Mouse (Mus musculus): ENCODE measurements around the gene Nfe2l1. TPM values are rescaled to one million over a fixed set of nuclear protein-coding genes. Genes with fewer than 3 reads are reported as not detected.
A peak's percentile ranks its signal among the peaks of the same experiment; 100 is the strongest.

Nfe2l1 gene
- total RNA-seq, 2 experiments from 2014 or later, result 201 to 234 TPM

DNA sequence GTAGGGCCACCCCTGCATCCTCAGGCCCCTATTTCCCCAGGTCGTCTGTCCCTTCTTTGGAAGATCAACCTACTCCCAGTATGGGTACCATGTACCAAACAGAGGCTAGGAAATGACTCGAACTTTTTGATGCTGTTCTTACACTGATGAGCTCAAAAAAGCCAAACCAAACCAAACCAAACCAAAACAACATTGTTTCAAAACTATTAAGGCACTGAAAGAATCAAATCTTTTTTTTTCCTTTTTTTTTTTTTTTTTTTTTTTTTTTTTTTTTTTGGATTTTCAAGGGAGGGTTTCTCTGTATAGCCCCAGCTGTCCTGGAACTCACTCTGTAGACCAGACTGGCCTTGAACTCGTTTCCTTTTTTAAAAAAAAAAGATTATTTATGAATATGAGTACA, 13.9 kb upstream of the Nfe2l1 start:
- no peak for DNase-seq

DNA sequence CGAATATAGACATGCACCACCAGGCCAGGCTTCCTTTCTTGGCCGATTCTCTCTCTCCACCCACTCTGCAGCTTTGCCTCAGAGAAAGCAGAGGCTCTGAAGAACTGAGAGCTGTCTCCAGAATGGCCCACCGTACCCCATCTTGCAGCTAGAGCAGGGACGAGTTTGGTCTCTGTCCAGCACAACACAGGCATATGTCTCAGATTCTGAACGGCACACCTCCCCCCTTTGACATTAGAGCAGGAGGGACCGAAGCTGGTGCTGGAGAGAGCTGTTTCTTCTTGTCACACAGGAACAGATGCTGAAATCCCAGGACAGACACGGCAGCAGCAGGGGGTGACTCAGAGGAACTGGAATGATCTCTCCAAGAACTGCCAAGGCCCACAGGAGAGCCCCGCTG, 10.5 kb upstream of the Nfe2l1 start:
- peak in 1 of 2 experiments; percentile 67 for DNase-seq

DNA sequence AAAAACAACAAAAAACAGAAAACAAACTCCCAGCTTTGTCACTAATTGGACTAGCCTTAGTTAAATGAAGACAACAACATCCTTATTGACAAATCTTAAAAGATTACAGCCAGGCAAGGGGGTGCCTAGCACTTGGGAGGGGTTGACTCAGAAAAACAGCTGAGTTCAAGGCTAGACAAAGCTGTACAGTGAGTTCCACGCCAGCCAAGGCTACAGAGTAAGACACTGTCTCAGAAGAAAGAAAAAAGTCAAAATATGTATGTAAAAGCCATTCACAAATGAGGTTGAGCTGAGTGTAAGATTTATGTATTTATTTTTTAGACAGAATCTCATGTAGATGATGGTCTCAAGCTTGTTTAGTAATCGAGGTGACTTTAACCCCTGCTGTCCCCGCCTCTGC, 10.1 kb upstream of the Nfe2l1 start:
- no peak for DNase-seq

DNA sequence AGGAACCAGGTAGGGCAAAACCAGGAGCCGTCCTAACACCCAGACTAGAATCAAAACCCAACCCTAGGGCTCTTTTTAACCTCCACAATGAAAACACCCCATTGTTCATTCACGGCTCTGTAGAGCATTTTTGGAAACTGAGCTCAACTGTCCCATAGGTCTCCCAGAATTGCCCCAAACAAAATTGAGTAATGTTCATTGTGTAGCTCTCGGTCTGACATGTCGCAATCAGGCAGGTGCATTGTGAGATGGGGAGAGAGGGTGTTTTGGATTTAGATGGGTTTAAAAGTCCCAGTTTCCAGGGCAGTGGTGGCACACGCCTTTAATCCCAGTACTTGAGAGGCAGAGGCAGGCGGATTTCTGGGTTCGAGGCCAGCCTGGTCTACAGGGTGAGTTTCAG, 9.7 kb upstream of the Nfe2l1 start:
- DNase-seq, result no peak

DNA sequence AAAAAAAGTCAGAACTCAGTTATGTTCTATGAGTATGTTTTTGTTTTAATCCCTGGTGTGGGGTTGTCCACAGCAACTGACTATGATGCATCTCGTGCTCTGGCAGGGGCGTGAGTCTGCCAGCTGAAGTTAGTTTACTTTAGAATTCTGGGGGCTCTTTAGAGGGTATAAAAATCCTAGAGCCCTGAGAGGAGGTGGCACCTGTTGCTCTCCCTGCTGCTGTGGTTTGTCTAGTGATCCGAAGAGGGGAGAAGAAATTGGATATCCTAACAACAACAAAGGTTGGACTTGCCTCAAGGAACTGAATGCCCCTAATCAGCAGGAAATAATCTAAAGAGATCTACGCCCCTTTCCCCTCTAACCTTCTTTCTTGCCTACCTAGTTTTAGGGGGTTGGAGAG, 8.6 kb upstream of the Nfe2l1 start:
- no peak for DNase-seq

DNA sequence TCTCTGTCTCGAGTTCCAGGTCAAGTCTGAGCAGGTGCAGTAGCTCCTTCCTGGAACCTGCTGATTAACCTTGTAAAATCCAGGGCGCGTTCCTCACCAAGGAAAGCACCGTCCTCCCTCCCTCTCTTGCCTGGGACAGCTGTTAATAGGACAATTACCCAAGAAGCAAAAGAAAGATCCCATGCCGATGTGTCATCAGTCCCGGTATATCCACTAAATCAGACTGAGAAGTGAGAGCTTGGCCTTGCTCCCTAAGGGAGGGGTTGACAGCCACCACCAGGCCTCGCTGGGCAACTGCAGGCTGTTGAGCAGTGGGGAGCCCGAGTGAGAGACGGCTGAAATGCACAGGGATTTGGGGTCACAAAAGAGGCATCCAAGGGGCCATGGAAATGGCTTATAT, 7.5 kb upstream of the Nfe2l1 start:
- DNase-seq, result no peak

DNA sequence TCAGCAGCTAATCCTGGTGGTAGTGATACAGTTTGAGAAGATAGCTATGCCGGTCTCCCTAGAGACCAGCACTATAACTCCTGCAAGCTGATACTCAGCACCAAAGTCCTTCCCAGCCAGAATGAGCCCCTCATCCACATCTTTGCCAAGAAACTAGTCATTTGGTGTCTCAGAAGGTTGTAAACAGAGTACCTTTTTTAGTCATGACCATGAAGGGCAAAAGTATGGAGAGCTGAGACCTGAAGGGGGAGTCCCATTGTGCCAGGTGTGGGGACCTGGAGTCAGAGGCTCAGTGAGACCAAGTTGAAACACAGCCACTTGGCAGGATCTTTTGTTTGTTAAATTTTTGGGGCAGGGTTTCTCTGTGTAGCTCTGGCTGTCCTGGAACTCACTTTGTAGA, 4.4 kb upstream of the Nfe2l1 start:
- no peak for DNase-seq

DNA sequence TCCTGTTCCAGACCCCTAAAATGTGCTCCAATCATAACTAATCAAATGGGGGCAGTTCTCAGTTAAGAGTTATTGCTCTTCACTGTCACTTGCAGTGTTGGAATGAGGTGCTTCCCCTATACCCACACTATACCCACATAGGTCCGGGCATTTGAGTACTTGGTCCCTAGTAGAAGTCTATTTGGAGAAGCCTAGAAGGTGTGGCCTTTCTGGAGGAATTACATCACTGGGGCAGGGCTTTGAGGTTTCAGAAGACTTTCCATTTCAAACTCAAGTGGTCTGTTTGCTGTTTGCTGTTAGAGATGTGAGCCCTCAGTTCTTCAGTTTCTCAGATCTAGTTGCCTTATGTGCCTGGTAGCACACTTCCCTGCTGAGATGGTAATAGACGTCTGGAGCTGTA, 3.2 kb upstream of the Nfe2l1 start:
- DNase-seq, result no peak

DNA sequence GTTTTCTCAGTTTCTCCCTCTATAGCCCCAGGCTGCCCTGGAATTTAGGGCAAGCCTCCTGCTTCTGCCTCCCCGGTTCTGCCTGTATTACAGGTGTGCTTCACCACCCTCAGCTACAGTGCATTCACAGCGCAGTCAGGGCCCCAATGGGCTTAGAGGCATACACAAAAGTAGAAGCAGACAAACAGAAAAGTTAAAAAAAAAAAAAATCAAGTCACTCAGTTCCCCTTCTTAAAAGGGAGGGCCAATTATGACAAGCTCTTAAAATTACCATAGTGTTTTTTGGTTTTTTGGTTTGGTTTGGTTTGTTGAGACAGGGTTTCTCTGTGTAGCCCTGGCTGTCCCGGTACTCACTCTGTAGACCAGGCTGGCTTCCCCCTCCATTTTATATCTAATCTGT, 2.8 kb upstream of the Nfe2l1 start:
- DNase-seq, result no peak

DNA sequence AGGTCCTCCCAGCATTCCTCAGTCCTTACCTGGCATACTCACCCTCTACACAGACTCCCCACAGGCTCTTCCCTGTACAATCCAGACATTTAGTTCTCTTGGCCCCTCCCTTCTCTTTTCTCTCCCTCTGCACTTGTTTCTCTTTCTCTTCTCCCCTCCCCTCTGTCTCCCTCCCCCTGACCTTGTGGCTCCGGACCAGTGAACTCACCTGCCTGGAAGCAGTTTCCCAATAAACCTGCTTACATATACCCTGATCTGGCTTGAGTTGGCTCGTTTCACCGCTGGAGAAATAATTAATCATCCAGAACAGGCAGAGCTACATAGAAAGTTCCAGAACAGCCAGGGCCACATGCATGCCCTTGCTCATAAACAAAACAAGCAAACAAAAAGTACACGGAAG, 1.7 kb upstream of the Nfe2l1 start:
- DNase-seq, result no peak

DNA sequence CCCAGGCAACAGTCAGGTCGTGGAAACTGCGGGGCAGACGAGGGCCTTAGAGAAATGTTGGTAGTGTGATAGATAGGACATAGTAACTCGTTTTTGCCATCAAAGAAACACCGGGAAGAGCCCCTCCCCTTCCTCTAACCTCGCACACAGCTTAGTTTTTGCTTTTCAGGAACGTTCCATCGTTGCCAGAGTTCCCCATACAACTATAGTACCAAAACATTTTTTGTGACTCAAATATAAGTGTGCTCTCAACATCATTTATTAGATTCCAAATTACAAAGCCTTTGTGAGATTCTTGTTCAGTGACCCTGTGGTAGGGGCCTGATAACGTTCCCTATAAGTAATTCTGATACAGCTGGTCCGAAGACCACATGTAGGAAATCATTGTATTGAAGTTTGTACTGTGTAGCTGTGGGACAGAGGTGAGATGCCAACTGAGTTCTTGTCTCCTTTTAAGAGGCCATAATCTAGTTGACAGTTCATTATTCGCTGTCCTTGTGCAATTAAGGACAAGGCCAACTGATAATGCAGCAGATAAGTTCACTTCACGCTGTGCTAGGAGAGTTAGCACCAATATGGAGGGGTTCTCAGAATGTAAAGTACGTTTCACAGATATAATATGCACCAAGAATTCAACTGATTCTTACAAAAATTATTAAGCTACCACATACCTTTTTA, 910 bp upstream of the Nfe2l1 start:
- DNase-seq, result no peak

DNA sequence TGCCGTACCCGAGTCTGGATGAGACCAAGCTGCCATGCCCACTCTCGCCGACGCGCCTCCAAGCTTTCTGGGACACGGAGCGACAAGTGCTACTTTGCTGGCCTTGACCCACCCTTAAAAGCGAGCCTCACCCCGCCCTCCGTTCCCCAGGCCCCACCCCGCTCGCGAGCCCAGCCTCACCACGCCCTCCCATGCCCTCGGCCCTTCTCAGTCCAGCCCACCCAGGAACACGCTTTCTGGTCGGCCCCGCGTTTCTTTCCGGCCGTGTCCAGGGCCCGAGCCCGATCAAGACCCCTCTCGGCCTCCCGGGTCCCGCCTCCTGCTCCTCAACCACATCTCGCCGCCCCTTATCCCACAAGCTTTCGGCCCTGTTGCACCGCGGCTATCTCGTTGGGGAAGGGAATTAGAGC, 360 bp downstream of the Nfe2l1 start:
- peak; percentile 71 to 75 for DNase-seq

DNA sequence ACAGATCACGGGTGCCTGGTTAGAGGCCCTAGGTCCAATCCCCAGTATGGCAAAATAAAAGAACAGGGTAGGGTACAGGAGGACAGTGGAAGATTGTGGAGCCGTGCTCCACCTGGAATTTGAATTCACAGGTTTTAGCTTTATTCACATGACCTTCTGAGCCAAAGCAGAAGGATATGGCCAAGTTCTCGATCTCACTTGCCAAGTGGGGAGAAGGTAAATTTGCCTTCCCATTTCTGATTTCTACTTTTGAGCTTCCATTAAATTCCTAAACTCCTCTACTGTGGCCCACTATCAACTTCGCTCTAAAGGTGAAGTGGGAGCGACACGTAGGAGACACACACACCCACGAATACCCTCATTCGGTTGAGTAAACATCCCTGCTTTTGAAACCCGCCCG, 887 bp downstream of the Nfe2l1 start:
- DNase-seq, result no peak

DNA sequence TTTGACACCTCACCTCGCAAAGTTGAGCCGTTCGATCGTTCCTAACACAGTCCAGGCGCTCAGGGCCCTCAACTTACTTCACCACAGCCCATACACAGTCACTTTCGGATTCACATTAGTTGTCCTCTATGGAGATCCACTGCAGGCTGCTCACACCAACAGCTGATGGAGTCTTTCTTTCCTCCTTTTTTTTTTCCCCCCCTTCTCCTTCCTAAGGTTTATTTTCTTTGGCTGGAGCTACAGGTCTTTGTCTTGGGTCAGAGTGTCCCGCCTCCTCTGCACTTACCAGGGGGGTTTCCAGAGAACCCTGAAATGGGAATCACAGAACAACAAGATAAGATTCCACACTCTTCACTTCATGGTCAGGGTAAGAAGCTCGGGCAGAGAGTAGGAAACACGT, 1.9 kb downstream of the Nfe2l1 start:
- no peak for DNase-seq

DNA sequence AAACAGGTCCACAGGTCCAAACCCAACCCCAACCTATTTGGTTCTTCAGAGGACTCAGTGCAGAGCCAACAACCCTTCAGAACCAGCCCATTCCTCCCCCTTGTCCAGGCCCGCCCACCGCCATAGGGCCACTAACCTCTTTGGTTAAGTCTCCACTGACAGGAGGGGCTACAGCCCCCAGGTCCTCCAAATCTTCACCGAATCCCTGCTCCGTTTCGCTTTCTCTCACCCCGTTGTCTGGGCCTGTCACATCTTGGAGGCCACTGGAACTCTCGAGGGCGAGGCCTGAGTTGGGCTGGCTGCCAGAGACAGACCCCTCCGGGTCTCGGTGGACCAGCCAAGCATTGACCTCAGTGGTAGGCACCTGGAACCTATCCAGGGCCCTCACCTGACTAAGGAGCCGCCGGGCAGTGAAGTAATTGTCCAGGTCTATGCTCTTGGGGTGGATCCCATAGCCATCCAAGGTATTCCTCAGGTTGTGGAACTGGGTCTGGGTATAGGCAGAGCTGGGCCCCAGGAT, 2.6 kb downstream of the Nfe2l1 start:
- no peak for DNase-seq

DNA sequence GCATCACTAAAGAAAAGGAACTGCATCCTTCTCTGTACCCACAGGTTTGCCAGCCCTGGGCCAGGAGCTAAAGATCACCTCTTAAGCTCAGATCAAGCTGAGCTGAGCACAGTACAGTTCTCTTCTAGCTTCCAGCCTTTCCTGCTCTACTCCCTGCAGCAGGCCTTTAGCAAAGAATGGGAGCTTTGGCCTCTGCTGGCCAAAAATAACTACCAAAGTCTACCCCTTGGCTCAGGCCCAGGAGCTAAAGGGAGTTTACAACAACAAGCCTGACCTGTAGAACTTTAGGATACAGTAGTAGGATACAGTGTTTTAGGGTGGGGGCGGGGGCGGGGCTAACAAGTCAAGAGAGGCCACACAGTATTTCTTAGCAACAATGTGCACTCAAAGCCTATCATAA, 3.3 kb downstream of the Nfe2l1 start:
- DNase-seq, result no peak

DNA sequence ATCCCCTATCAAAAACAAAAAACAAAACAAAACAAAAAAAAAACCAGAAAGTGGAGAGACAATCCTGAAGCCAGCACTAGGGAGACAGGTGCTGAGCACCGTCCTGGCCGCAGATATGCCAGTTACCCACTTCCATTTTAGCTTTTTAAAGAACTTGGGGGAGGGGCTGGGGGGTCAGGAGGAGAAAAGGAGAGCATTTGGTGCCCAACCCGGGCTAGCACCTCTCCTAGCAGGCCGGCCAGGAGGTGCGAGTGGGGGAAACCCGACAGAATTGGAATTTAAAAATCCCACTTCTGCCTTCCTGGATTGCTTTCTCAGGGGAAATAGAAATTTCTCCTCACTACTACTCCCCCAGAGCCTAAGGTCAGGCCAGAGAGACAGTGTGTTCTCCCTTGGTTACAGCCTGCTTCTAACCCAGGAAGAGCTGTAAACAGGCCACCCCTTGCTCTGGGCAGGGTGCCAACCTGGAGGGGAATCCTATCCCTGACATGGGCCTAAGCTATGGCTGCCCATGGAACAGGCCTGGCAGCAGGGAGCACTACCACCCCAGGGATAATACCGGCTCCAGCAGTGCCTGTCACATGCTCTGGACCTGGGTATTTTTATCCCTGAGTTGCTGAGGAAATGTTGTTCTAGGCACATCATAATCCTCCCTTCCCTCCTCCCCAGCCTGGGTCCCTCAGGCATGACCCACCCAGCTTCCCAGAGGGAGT, 4.8 kb downstream of the Nfe2l1 start:
- DNase-seq, result no peak

DNA sequence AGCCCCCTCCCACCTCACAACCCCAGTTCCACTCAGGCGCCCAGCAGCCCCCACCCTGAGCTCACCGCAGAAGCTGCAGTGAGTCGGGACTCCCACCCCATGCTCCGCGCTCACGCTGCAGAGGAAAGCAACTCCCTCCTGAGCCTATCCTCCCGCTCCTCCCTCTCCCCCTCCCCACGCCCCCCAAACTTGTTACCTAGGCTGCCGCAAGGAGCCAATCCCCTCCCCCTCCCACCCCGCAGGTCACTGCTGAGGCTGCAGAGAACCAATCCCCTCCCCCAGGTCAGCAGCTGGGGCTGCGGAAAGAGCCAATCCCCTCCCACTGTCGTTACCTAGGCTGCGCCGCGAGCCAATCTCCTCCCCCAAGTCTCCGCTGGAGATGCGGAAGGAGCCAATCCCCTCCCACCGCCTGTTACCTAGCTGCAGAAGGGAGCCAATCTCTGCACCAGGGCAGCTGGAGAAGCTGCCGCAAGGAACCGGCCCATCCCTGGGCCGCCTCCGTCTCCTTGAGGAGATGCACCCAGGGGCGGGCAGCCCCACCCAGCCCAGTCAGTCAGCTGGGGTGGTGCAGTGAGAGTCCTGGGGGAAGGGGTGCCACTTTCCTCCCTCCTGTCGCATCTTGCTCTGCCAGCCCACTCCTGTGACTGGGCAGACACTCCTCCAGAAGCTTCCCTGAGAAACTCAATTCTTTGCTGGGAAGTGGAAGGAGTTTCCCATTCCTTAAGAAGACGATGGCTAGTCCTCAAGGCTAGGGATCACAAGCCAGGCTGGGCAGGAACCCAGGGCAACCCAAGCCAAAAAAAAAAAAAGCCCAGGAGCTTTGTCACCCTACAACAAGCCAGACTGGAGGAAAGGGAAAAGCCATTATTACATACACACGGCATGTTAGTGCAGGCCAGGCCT, 5.6 kb downstream of the Nfe2l1 start:
- peak; percentile 81 to 87 for DNase-seq

DNA sequence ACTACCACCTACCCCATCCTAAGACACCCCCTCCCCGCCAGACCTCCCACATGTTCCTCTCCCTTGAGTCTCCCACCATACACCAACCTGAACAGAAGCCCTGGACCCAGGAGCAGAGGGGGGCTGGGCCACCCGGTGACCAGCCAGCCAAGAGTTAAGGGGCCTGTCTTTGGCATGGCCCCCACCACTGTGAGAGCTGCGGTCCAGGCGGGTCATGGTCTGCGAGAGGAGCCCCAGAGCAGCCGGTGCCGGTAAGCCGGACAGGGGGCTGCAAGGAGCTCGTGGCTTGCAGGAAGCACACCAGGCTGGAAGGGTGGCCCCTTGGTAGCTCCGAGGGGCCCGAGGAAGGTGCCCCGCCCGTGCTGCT, 6.3 kb downstream of the Nfe2l1 start:
- no peak for DNase-seq

DNA sequence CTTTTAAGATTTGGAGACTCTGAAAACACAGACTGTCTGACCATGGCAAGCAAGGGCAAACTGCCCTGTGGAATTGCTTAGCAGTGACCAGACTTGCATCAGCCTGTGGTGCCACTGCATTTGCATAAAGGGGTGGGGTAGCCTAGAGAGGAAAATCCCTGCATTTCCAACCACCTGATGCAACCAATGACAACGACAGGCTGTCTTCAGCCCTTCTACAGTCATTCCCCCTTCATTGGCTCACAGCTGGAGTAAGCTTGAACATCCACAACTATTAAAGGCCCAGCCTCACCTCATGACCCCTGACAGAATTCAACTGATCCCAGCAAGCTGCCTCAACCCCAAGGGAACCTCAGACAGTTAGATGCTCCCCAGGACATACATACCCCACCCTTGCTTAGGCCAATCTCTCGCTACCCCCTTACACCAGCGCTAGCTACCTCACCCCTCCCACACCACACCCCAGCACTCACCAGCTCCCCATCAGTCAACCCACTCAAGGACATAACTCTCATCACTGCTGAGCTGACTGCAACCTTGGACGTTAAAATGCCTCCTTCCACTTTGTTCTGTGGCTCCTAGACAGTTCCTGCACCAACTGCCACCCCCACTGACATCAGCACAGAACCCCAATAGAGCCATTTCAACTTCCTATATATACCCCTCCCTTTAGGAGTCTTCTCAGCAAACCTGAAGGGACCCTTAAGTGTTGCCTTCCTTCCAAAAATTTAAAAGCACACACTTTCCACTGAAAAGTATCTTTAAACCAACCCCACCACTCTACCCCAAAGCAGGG, 6.9 kb downstream of the Nfe2l1 start:
- no peak for DNase-seq

DNA sequence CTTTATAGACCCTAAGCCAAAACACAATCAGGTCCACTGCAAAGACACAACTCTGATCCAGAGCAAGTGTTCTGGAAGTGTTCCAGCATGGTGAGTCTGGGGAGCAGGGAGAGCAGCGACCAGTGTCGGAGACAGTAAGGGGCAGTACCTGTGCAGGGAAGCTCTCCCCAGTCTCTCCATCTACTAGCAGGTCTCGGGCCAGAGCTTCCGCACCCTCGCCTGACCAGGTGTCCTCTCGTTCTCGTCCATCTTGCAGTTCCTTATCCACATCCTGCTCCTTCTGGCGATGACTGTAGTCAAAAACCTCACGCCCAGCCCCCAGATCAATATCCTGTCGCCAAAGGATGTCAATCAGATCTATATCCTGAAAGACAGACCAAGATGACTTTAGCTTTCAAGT, 7.8 kb downstream of the Nfe2l1 start:
- no peak for DNase-seq

DNA sequence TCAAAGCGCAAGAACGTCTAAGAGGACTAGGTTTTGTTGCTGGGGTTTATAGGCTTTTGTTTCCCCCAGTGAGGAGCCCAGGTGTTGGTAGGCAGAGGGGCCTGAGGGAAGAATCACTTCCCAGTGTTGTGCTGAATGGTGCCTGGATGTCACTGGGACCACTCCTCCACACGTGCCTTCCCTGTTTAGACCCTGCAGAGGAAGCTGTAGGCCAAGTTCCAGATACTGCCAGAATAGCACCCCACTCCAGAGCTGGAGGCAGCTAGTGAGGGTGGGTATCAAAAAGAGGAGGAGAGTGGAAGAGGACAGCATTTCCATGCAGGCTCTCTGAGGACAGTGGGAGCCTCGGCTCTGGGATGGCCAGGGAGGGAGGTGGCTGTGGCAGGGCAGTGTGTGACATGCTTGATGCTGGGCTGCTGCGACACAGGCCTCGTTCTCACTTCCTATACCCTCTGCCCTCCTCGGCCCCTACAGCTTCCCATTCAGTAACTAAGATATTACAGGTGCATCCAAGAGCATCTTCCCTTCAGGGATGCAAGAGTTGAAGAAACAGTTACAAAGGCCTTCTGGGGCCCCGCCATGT, 11.5 kb downstream of the Nfe2l1 start:
- no peak for DNase-seq

Measured in layer of hippocampus, postnatal 36 days (tissue).